Comparison of ENCODE assay signal across 10 mouse cellular contexts in genomic region chr2:153710701-153711330, GRCm38 (mm10). TPM values are rescaled to one million over a fixed set of nuclear protein-coding genes. Genes with fewer than 3 reads are reported as not detected.
DNase-seq lines count a peak whose midpoint lies in the region; ATAC-seq and TF ChIP-seq lines count a peak whose summit lies in the region.
"Had no signal": no experiment of that assay in that cellular context is flagged by ENCODE, and none has a peak within 500 bp of the region (broad histone marks: within the 10 kb centered on the region; RNA-seq: fewer than 3 reads in every experiment).

No protein-coding gene starts in this region.

- H3K36me3 ChIP-seq in hindbrain, embryonic 10.5 days: no peaks in the 10 kb centered on the region
- H3K36me3 ChIP-seq in hindbrain, embryonic 16.5 days (ENCODE audit: control insufficient read depth, insufficient read depth, low read length): no peaks in the 10 kb centered on the region
- no peaks in the 10 kb centered on the region for H3K36me3 ChIP-seq in G1E (replicated peaks)

- 56% methylated on average over 8 of the region's 8 CpGs for WGBS in hindbrain, embryonic 10.5 days
- WGBS in hindbrain, embryonic 16.5 days: 51% methylated on average over 8 of the region's 8 CpGs

- peak; percentile 37 for DNase-seq in hindbrain, embryonic 10.5 days (ENCODE audit: low spot score)
- DNase-seq in 416B (ENCODE audit: low read depth) (peak; percentile 64), G1E (ENCODE audit: low spot score) (peak; percentile 50)
- DNase-seq in embryo, embryonic 9.5 days (ENCODE audit: extremely low spot score): peak; percentile 29
- DNase-seq in kidney, postnatal 10 days: peak; percentile 50
- peak; percentile 76 for DNase-seq in retina, embryonic 14.5 days (ENCODE audit: low spot score)
- DNase-seq in urinary bladder, postnatal 4 days (ENCODE audit: low spot score in 2 of 2): no peak

- H3K9me3 ChIP-seq in hindbrain, embryonic 10.5 days: no peaks in the 10 kb centered on the region
- H3K9me3 ChIP-seq in hindbrain, embryonic 16.5 days (ENCODE audit: control insufficient read depth, low read length): no peaks in the 10 kb centered on the region
- H3K9me3 ChIP-seq in G1E (replicated peaks): no peaks in the 10 kb centered on the region

- no peak overlapping the region for H3K4me3 ChIP-seq in hindbrain, embryonic 10.5 days
- H3K4me3 ChIP-seq in hindbrain, embryonic 16.5 days (ENCODE audit: low read length): no peak overlapping the region
- no peak overlapping the region for H3K4me3 ChIP-seq in G1E (ENCODE audit: low read depth, low read length)
- H3K4me3 ChIP-seq: erythroblast, embryonic 14.5 days had no signal

- H3K27me3 ChIP-seq in hindbrain, embryonic 10.5 days (ENCODE audit: insufficient read depth, poor library complexity, severe bottlenecking): no peaks in the 10 kb centered on the region
- H3K27me3 ChIP-seq in hindbrain, embryonic 16.5 days (replicated peaks; ENCODE audit: control insufficient read depth, insufficient read depth, low read length): no peaks in the 10 kb centered on the region
- H3K27me3 ChIP-seq in G1E (ENCODE audit: insufficient read depth, low read length): peaks cover 21% of the 10 kb centered on the region

- ATAC-seq in hindbrain, embryonic 16.5 days: no peak
- peak; percentile 22; the same call in 1 of the 2 replicates for ATAC-seq in G1E (ENCODE audit: extremely low read depth, insufficient number of reproducible peaks, low FRiP score, poor library complexity, severe bottlenecking)

- peaks cover 18% of the 10 kb centered on the region for H3K4me1 ChIP-seq in hindbrain, embryonic 10.5 days (replicated peaks)
- H3K4me1 ChIP-seq in hindbrain, embryonic 16.5 days (ENCODE audit: control insufficient read depth, insufficient read depth, low read depth, low read length): peaks cover 7% of the 10 kb centered on the region
- peaks cover 2% of the 10 kb centered on the region; the same call in 1 of the 2 replicates for H3K4me1 ChIP-seq in G1E (ENCODE audit: insufficient read depth, low read depth, low read length)

- TF ChIP-seq CTCF in G1E (IDR thresholded peaks at IDR 0.05; ENCODE audit: low read depth, low read length): peak; percentile 38; the same call in 1 of the 2 replicates

- H3K27ac ChIP-seq in hindbrain, embryonic 10.5 days: no peak overlapping the region
- H3K27ac ChIP-seq in hindbrain, embryonic 16.5 days (ENCODE audit: low read depth, low read length): no peak overlapping the region

- no peak overlapping the region for H3K4me2 ChIP-seq in hindbrain, embryonic 16.5 days (ENCODE audit: low read length)

- H3K9ac ChIP-seq in hindbrain, embryonic 16.5 days (ENCODE audit: low read depth, low read length): no peak overlapping the region

RNA-seq across cellular contexts. Expression of gene Dnmt3c, which starts 14.4 kb away (rescaled TPM):
- polyA plus RNA-seq in hindbrain, embryonic 10.5 days (2016; fragmentation: Nextera tagmentation; extraction: Ambion mirVana): not detected in 2 replicates
- 0.10 TPM in 1 of 2 replicates, not detected in the other for polyA plus RNA-seq in hindbrain, embryonic 16.5 days (2015; fragmentation: Nextera tagmentation; extraction: Ambion mirVana)
- total RNA-seq in G1E (2014; fragmentation: Nextera tagmentation): not detected in 2 replicates
- total RNA-seq in G1E (2017): not detected in 2 replicates
- polyA plus RNA-seq in G1E (2012): 0.02 TPM in 1 of 2 replicates, not detected in the other
- polyA plus RNA-seq: erythroblast, embryonic 14.5 days; neural tube, embryonic 11.5 days had no signal

RNA-seq across cellular contexts. Expression of gene Mapre1, which starts 30.3 kb away (rescaled TPM):
- polyA plus RNA-seq in hindbrain, embryonic 10.5 days (2016; fragmentation: Nextera tagmentation; extraction: Ambion mirVana): 314 and 319 TPM in 2 replicates
- polyA plus RNA-seq in hindbrain, embryonic 16.5 days (2015; fragmentation: Nextera tagmentation; extraction: Ambion mirVana): 367 and 383 TPM in 2 replicates
- 89.8 and 98.7 TPM in 2 replicates for total RNA-seq in G1E (2014; fragmentation: Nextera tagmentation)
- 193 and 221 TPM in 2 replicates for total RNA-seq in G1E (2017)
- 2.4 and 3.5 TPM in 2 replicates for polyA plus RNA-seq in G1E (2012)

Comparison
In these comparisons a context has a peak if more than half of its experiments do, and no peak if none do; other contexts are left out.
1. DNase-seq: peak in hindbrain, embryonic 10.5 days (single experiment), 416B (single experiment), G1E (single experiment), embryo, embryonic 9.5 days (single experiment), kidney, postnatal 10 days (single experiment) and retina, embryonic 14.5 days (single experiment); none in urinary bladder, postnatal 4 days (0 of 2).
2. RNA of gene Mapre1, which starts 30.3 kb away (polyA plus RNA-seq): 367 to 383 TPM in hindbrain, embryonic 16.5 days and 314 to 319 TPM in hindbrain, embryonic 10.5 days; 2.4 to 3.5 TPM in G1E; every median in the first group is over 10 times any median in the second.